8 mouse cellular contexts compared by ENCODE assay signal in genomic region chr1:55027253-55027801, GRCm38 (mm10). TPM values are rescaled to one million over a fixed set of nuclear protein-coding genes. Genes with fewer than 3 reads are reported as not detected.
DNase-seq lines count a peak whose midpoint lies in the region; ATAC-seq lines count a peak whose summit lies in the region.

Sf3b1 (minus strand) TSS chr1:55027481.

- peak within 1 kb of the TSS; percentile 91 to 97 for H3K27ac ChIP-seq in heart, embryonic 14.5 days (replicated peaks in 1 of 2; ENCODE audit: control insufficient read depth in 1 of 2, insufficient read depth in 1 of 2, low read depth in 2 of 2, low read length in 2 of 2)
- H3K27ac ChIP-seq in liver, embryonic 13.5 days: peak within 1 kb of the TSS; percentile 95
- H3K27ac ChIP-seq in stomach, embryonic 16.5 days (ENCODE audit: low read length): peak within 1 kb of the TSS; percentile 95

- 1% methylated on average over 46 of the region's 46 CpGs for WGBS in heart, embryonic 14.5 days
- 1% methylated on average over 46 of the region's 46 CpGs for WGBS in liver, embryonic 13.5 days (ENCODE audit: insufficient replicate concordance)
- WGBS in stomach, embryonic 16.5 days: 2% methylated on average over 46 of the region's 46 CpGs

- H3K27me3 ChIP-seq in heart, embryonic 14.5 days (ENCODE audit: control insufficient read depth, insufficient read depth, low read length): no peaks in the 10 kb centered on the region
- H3K27me3 ChIP-seq in liver, embryonic 13.5 days: no peaks in the 10 kb centered on the region
- no peaks in the 10 kb centered on the region for H3K27me3 ChIP-seq in stomach, embryonic 16.5 days (ENCODE audit: control insufficient read depth, insufficient read depth, low read length)

- peak within 1 kb of the TSS; percentile 85 to 95 for H3K4me3 ChIP-seq in heart, embryonic 14.5 days (ENCODE audit: control insufficient read depth in 1 of 2, insufficient read depth in 1 of 2, low read depth in 1 of 2, low read length in 2 of 2)
- peak within 1 kb of the TSS; percentile 87 for H3K4me3 ChIP-seq in liver, embryonic 13.5 days (replicated peaks)
- peak within 1 kb of the TSS; percentile 95 for H3K4me3 ChIP-seq in stomach, embryonic 16.5 days (replicated peaks; ENCODE audit: low read length)

- peak; percentile 93 for DNase-seq in c-Kit-negative CD71-positive TER-119-positive erythroid progenitor cells, embryonic 14.5 days (ENCODE audit: low read depth, low spot score)
- DNase-seq in fibroblast of lung, adult 2 months (ENCODE audit: low read depth): peak; percentile 92
- peak; percentile 98 for DNase-seq in kidney, postnatal 14 days
- DNase-seq in liver, embryonic 13.5 days: peak; percentile 92
- DNase-seq in neural tube, embryonic 10.5 days (ENCODE audit: extremely low spot score, low spot score): peak; percentile 97

- H3K4me1 ChIP-seq in heart, embryonic 14.5 days (ENCODE audit: control insufficient read depth in 2 of 2, insufficient read depth in 2 of 2, low read length in 2 of 2): peaks cover 0 to 14% of the 10 kb centered on the region in 2 experiments; a peak in 2 of 4 replicates
- peaks cover 78% of the 10 kb centered on the region for H3K4me1 ChIP-seq in liver, embryonic 13.5 days (replicated peaks)
- peaks cover 6% of the 10 kb centered on the region; the same call in 1 of the 2 replicates for H3K4me1 ChIP-seq in stomach, embryonic 16.5 days (ENCODE audit: control insufficient read depth, insufficient read depth, low read length)

- no peaks in the 10 kb centered on the region for H3K9me3 ChIP-seq in heart, embryonic 14.5 days (ENCODE audit: control insufficient read depth, low read length)
- H3K9me3 ChIP-seq in liver, embryonic 13.5 days (replicated peaks): no peaks in the 10 kb centered on the region
- no peaks in the 10 kb centered on the region for H3K9me3 ChIP-seq in stomach, embryonic 16.5 days (replicated peaks; ENCODE audit: control insufficient read depth, low read length)

- peak within 1 kb of the TSS; percentile 85 for H3K4me2 ChIP-seq in heart, embryonic 14.5 days (ENCODE audit: low read length)
- peak within 1 kb of the TSS; percentile 83 for H3K4me2 ChIP-seq in liver, embryonic 13.5 days
- peak within 1 kb of the TSS; percentile 73 for H3K4me2 ChIP-seq in stomach, embryonic 16.5 days (ENCODE audit: low read depth, low read length)

- H3K9ac ChIP-seq in heart, embryonic 14.5 days (ENCODE audit: low read length): peak within 1 kb of the TSS; percentile 92
- peak within 1 kb of the TSS; percentile 98 for H3K9ac ChIP-seq in liver, embryonic 13.5 days
- peak within 1 kb of the TSS; percentile 99 for H3K9ac ChIP-seq in stomach, embryonic 16.5 days (ENCODE audit: low read length)

- ATAC-seq in CD4-positive, CD25-positive, alpha-beta regulatory T cell, adult 4 months: peak; percentile 77
- peak; percentile 96 for ATAC-seq in heart, embryonic 14.5 days (ENCODE audit: insufficient number of reproducible peaks, insufficient read depth, low FRiP score, low read depth)
- ATAC-seq in liver, embryonic 13.5 days (ENCODE audit: low read depth): peak; percentile 95
- peak; percentile 100 for ATAC-seq in stomach, embryonic 16.5 days (ENCODE audit: insufficient read depth, low FRiP score)

- H3K36me3 ChIP-seq in heart, embryonic 14.5 days (ENCODE audit: control insufficient read depth, insufficient read depth, low read length): no peaks in the 10 kb centered on the region
- H3K36me3 ChIP-seq in liver, embryonic 13.5 days: no peaks in the 10 kb centered on the region; the same call in 1 of the 2 replicates
- H3K36me3 ChIP-seq in stomach, embryonic 16.5 days (ENCODE audit: control insufficient read depth, insufficient read depth, low read length): no peaks in the 10 kb centered on the region

RNA-seq across cellular contexts. Expression of gene Sf3b1, which starts in this region (rescaled TPM):
- polyA plus RNA-seq in CD4-positive, CD25-positive, alpha-beta regulatory T cell, adult 4 months (2017; shearing (Covaris generic)): 100 to 1,000 TPM; 411 to 495 TPM
- polyA plus RNA-seq in heart, embryonic 14.5 days (2014; fragmentation: Nextera tagmentation; extraction: Ambion mirVana): 199 and 203 TPM in 2 replicates
- polyA plus RNA-seq in liver, embryonic 13.5 days (2015; fragmentation: Nextera tagmentation; extraction: Ambion mirVana): 171 and 213 TPM in 2 replicates
- 263 and 270 TPM in 2 replicates for polyA plus RNA-seq in stomach, embryonic 16.5 days (2015; fragmentation: Nextera tagmentation; extraction: Ambion mirVana)

Comparison
In these comparisons a context has a peak if more than half of its experiments do, and no peak if none do; other contexts are left out.
1. Peak in every context shown above with its lines: DNase-seq, ATAC-seq, H3K4me3 ChIP-seq and H3K27ac ChIP-seq.